Mouse (Mus musculus) G1E (cell line): ENCODE measurements around the gene Kidins220.

Experiments
- CTCF ChIP-seq: IDR thresholded peaks from 2 replicates; pipeline ENCODE4 v1.5.1; 2012; ENCODE audit warnings: low read depth, low read length, inconsistent platforms, mixed read lengths
- GATA1 ChIP-seq: IDR thresholded peaks from 2 replicates; pipeline ENCODE4 v1.6.1; 2012; ENCODE audit warnings: borderline replicate concordance, low read length, inconsistent platforms, mixed read lengths
- GATA2 ChIP-seq: IDR thresholded peaks from 2 replicates; pipeline ENCODE4 v1.6.1; 2012; ENCODE audit warnings: low read depth, low read length, inconsistent platforms, borderline replicate concordance
- POLR2AphosphoS5 ChIP-seq: IDR thresholded peaks from 2 replicates; pipeline ENCODE4 v1.6.1; 2012; ENCODE audit warnings: low read depth, low read length, inconsistent platforms; ENCODE audit not compliant: insufficient replicate concordance
- TAL1 ChIP-seq: conservative IDR thresholded peaks from 2 replicates; pipeline ENCODE4 v1.6.1; 2012; ENCODE audit warnings: low read depth, low read length, inconsistent platforms, mixed read lengths

- TF ChIP-seq CTCF (no peak), GATA1 (no peak), TAL1 (no peak), POLR2AphosphoS5 (no peak), GATA2 (no peak)
These were observed 51.6 kb downstream of the Kidins220 start for GRCm38 (mm10) chr12:25026308-25026707.
